Mouse (Mus musculus) left cerebral cortex, adult 9 months (tissue): ENCODE measurements at regions not wholly inside any gene's neighbourhood (a gene's known extent, or its start where the extent isn't known, plus 50 kb on each side); places are given as distances from the start of the nearest gene placed in this dataset.

Experiments used
- DNase-seq, 2 experiments: peaks; one replicate each; pipeline ENCODE4 v3.0.0; 2022; ENCODE audit warnings: low spot score in 2 of 2

DNA sequence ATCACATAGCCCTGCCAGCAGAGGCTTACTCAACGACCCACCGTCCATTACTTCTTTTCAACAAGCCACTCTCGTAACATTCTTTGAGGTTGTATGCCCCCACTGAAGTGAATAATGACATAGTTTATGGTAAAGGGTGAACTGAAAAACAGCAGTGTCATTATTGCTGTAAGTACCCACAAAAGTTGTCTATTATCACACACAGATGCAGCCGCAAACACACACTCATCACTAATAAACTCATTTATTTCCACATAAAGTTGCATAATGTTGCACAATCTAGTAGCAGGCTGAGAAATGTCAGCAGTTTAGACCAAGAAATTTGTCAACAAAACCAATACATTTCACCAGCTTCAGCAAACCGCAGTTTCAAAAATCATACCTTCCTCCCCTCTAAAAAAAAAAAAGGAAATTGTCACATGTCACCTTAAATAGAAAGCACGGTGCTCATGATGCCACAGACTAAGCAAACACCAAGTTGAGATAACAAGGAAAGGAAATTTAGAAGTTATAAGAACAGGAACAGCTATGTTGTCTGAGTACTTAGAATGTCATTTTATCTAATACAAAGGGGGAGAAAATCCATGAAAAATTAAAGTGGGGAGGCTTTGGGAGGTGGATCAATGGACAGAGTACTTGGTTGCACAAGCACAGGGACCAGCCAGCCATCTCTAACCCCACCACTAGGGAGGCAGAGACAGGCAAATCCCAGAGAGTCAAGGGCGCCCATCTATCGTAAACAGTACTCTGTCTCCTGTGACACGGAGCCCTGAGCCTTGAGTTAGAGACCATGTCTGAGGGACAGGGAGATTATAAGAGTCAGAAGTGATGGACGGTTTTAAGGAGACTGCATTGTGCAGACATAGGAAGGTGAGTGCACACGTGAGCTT is 195.9 kb downstream of the Hlx start:
- DNase-seq, result no peak

DNA sequence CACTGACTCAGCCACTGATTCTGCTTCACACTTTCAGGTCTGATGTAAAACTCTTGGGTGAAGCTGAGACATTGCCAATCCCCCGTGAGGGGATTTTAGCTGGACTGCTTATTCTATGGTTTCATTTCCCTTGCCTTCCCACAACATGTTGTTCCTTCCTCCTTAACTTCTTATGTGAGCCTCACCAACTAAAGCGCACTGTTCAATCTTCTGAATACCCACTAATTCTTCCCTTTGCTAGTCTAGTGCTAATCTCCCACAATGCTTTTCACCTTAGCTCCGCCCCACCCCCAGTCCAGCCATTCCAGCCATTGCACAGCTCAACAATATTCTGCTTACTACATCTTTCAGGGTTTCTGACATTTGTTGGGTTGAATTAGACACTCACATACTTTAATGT is 196.7 kb downstream of the Hlx start:
- DNase-seq, result peak in 1 of 2 experiments; percentile 6

DNA sequence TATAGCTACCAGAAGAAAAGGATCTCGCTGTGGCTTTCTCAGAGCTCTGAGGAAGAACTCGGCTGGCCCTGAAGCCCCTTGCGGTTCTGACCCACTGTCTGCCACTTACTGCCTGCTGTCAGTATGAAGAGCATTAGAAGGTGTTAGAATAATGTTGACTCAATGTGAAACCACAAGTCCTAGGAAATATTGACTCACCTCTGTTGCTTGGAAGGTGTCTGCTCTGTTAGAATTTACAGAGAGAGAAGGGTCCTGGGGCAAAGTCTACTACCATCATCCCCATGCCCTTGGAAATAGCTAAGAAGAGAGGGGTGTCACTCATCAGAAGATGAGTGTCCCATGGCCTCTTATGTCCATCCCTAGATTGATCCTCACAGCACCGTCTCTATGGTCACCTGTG is 197.9 kb downstream of the Hlx start:
- DNase-seq, result no peak

DNA sequence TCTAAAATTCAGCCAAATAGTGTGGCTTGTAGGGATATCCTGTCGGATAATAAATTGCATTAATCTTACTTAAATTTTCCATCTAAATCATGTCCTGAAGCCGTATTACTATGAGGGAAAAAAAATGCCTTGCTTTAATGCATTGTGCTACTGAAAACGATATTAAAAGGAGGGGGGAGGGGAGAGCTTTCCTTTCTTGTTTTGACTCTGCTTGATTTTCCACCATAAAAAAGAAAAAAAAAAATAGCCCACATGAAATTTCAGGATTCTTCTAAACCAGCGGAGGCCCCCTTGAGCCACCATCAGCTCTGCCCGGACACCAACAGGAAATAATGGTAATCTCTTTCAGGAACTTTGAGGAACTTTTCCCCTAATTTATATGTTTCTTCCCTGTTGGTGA is 198.5 kb downstream of the Hlx start:
- no peak for DNase-seq

DNA sequence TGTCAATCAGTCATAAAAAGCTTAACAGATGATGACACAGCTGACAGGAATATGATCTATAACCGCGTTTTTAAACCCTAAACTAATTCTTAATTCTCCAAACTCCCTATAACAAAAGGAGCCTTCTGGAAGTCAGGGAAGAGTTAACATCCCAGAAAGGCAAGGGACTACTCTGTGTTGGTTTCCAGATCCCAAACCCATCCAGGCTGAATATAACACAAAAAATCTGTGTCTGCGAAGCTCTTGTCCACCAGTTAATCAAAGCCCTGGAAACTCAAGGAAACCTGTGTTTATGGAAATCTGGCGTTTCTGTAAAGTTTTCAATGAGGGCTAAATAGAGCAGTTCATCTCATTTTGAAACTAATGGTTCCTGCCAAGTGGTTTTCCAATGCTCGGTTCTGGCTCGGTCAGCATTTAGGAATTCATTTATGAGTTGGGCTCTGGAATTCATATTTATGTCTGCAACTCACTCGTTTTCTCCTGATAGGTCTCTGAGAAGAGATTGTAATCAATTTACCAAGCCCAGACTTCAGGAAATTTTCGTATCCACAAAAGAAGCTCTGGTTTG is 199.8 kb downstream of the Hlx start:
- DNase-seq, result no peak

DNA sequence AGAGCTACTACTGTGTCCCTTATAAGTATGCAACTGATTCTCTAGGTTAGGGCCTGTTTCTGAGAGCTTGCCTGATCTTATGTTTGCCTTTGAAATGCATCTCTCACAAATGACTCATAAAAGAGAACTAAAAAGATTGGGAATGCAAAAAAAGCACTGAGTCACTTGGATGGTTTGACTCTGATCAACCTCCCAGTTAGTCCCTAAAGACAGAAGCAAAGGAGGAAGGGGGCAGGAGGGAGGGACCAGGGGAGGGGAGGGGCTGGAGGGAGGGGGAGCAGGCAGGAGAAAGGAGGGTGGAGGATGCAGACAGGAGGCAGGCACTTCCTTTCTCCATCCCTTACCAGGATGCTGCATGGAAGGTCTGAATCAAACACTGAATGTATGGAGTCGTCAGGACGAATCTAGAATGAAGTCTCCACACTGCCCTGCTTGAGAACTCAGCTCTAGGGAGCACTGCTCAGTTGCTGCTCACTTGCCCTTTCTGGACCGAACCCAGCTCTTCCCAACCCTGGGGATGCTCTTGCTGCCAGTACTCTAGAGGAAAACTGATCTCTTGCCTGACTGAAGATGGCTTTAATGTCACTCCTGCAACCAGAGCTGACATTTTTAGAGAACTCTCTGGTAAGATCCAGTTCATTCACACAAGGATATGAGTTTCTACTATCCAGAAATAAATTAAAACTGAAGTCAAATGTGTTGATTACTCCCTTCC is 201.7 kb downstream of the Hlx start:
- DNase-seq, result no peak

DNA sequence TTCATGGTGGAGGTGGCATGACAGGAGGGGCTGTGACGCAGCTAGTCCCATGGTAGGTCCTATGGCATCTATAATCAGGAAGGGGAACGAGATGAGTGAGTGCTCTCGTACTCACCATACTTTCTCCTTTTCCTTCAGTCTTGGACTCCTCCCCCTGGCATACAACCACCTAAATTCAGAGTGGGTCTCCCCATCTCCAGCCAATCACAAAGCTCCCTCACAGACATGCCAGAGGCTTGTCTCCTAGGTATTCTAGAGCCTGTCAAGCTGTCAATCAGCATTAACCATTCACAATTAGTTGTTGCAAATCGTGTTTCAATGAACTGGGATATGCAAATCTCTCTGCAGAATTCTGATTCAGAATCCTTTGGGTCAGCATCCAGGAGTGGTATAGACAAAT is 206.7 kb downstream of the Hlx start:
- DNase-seq, result no peak

DNA sequence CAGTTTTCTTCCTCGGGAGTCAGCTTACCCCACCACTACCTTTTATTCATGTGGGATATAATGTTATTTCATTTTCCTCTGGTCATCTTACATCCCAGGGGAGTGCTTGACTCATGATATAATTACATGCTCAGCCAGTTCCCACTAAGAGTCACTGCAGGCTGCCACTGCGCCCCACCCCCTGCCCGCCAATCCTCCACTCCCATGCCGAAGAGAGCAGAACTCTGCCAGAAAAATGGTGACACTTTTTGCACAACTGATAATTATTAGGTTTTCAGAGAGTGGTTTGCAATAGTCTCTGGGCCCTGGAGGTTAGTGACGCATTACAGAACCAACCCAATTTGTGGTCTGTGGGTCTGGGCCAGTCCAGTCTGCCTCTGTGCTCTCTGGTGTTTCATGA is 212.9 kb downstream of the Hlx start:
- DNase-seq, result no peak

DNA sequence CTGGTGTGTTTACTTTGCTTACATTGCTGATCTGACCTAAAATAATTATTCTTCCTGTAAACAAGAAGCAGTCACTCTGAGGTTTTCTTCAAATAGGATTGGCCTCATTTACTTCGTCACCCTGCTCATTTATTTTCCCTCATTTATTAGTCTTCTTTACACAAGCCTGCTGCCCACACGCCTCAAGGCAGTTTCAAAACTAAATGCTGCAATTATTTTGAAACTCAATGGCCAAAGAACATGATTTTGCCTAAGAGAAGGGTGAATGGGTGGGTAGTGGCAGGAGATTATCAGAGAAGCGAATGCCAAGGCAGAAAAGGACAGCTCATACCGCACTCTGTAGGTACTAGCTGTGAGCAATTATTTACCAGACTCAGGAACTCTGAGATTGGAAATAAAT is 227.8 kb downstream of the Hlx start:
- no peak for DNase-seq

DNA sequence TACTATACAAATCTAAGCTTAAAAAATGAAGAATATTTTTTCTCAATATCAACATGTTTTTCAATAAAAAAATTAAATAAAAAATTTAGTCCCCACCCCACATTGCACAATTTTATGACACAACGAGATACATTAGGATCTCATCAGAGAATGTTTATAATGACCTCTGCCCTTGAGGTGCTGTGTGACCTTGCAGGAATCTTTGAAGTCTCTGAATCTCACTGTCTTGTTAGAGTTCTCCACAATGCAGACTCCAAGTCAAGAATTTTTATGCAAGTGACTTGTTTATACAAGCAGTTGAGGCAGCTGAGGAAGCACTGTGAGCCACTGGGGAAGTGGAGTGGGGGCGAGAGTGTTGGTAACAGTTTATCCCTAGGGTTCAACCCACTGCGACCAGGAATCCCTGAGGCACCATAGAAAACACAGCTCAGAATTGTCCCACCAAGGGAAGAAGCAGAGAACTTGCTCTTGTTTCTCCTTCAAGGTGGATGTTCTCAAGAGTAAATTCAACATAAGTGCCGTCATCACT is 228.5 kb downstream of the Hlx start:
- DNase-seq, result no peak

DNA sequence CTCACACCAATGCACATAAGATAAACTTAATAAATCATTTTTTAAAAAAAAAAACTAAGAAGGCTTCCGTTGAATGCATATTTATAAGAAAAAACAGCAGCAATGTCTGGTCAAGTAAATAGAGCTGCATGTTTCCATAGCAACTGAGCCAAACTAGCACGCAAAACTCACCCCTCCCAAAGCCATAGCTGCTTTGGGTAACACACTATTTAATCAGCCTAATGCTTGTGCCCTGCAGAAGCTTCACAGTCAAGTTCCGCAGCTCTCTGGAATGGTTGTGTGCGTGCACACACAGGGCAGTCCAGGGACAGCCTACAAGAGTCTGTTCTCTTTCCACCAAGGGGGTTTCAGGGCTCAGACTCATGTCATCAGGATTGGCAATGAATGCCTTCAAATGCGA is 231.7 kb downstream of the Hlx start:
- DNase-seq, result no peak

DNA sequence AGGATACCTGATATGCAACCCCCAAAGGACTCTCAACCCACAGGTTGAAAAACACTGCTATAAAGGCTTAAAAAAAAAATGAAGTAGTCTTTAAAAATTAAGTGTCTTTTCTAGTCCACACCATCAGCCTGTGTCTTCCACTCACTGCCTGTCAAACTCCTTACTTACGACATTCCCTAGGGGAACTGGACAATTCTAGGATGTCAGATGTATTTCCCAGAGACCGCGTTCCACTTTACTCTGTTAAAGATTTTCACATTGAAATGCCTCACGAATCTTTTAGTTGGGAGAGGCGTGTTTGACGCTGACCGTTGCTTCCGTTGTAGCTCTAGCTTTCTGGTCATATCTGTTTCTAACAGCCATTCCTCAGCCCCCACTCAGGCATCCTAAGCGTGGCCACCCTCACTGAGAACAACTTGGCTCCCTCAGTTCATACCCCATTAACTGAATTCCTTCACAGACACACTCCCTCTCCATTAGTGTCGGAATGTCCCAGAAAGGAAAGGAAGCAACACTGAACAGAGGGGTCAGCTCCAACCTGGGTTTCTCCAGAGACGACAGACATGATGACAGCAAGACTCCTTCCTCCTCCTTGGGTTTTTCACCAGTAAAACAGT is 233.4 kb downstream of the Hlx start:
- no peak for DNase-seq

DNA sequence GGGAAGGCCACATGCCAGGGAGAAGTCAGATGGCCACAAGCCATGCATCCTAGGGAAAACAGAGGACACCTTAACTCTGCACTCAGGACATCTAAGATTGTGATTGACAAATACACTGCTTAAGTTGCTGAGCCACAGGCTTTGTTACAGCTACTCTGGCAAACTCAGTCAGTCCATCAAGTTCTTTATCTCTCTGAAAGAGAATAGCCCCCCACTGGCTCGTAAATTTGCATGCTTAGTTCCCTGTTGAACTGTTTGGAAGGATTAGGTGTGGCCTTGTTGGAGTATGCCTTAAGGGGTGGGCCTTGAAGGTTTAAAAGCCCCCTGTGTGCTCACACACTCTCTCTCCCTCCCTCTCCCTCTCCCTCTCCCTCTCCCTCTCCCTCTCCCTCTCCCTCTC is 235.4 kb downstream of the Hlx start:
- DNase-seq, result no peak

DNA sequence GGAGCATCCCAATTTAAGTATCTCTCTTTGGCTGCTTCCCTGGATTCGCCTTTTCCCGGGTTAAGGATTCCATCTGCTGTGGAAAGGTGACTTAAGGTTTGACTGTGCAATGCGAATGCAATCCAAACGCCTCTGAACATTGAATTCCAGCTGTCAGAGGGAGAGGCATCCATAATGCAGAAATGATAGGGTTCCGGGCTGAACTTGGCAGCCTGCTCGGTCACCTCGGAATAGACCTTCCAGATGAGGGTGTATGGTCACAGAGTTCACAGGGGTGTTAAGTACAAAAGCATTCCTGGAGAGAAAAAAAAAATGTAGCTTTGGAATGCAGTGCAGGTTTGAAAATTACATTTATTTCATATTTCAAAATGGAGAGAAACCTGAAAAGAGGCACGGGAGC is 238.6 kb downstream of the Hlx start:
- DNase-seq, result no peak

DNA sequence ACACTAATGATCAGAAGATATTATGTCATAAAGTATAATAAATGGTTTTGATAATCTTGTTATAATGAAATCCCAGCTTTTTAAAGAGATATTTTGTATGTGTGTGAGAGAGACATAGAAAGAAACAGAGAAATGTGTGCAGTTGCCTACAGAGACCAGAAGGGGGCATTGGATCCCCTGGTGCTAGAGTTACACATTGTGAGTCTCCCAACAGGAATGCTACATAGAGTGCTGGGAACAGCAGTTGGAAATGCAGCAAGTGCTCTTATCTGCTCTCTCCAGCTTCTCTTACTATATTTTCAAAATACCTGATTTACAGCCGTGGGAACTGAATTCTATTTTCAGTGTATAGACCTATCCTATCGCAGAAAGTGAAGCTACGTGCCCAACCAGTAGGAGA is 240.3 kb downstream of the Hlx start:
- no peak for DNase-seq

DNA sequence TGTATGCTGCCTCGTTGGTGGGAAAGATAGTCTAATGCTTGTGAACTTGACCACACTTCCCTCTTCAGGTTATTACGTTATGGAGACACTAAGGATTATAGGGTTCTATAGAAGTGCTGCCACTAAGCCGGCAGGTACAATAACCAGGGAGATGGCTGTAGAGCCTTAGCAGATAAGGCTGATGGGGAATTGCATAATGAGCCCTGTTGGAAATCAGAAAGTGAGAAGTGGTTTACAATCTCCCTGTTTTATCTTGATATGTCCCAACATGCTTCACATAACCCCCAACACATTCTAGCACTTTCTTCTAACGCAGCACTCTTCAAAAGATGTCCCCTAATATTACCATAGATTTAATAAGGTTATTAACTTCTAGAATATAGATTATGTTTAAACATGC is 241.2 kb downstream of the Hlx start:
- no peak for DNase-seq

DNA sequence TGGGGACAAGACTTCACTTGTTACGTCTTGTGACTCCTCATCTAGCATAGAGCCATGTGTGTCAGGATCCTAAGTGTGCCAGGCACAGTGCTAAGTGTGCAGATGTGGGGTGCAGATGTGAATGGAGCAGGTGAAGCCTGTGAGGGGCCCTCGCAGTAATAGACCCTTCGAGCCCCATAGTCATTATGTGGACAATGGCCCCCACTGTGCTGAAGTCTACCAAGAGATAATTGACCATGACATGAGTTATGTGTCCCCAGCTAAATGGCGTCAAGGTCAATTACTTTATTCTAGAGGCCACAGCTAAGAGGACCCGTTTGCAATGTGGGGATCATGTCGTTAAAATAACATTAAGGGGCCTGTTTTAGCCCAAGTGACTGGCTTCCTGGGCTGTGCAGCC is 245.0 kb downstream of the Hlx start:
- no peak for DNase-seq

DNA sequence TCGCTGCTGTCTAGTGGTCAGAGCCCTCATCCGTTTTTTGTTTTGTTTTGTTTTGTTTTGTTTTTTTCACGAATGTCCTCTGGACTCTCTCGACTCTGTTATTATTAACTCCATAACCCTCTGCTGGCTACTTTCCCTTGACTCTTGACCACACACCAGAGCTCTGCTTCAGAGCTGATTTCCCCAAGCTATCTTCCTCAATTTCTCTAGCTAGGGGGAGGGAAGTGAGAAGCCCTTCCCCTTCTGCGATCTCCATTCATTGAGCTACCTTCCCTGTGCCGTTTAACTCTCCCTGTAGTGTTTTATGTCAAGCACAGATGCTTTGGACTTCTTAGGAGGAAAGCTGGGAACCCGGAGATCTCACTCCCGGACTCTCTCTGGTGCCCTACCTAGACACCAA is 247.6 kb downstream of the Hlx start:
- no peak for DNase-seq

DNA sequence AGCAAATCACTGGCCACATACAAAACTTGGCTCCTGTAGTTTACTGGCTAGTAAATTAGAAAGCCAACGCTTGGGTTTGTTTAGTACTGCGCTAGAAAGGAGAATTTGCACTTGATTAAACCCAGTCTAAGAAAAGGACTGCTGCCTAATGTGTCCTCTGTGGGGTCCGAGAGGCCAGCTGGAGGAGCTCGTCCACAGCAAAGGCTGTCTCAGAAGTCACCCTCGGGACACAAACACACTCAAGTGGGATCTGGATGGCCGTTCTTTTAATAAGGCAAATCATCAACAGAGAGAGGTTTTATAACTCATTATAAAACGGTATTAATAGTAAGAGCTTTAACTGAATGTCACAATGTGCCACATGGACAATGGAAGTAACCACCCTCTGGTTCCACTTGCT is 249.0 kb downstream of the Hlx start:
- no peak for DNase-seq

DNA sequence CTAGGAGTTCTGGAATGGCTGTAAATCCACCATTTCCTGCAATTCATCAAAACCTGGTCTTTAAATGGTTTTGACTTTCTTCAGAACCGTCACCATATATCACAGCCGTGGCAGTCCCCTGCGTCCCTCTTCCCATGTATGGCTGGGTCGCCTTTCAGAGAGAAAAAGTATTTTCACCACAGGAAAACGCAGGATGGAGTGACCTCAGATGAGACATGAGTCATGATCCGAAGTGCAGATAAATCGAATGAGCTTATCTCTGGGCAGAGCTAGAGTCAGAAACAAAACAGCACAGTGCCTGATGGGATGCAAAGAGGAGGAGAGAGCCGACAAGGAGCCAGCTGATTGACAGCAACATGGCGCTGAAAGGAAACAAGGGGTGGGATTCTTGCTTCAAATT is 250.4 kb downstream of the Hlx start:
- DNase-seq, result no peak

DNA sequence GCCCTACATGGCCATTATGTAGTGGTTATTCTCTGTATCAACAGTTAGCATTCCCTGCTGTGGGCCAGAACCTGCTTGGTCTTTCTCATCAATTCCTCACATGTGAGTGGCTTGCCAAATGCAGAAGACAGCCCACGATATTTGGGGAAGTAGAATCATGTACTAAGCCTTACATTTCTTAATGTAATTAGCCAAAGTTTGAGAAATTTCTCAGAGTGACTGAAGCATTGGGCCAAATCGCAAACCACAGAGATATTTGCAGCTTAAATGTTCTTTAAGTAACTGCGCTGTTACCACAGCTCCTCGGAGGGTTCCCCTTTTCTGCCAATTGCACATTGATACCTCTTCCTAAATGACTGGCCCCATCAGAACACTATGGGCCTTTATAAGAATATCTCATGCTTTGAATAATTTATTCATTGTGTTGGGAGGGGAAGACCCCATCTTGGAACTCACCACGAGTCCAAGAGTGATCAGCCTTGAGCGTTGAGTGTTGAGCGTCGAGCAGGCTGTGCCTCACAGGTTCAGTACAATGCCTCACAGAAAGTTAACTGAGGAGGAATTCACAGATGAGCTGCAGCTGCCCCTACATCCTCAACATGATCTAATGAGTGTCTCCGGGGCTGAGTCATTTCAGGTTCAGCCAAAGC is 251.7 kb downstream of the Hlx start:
- DNase-seq, result no peak

DNA sequence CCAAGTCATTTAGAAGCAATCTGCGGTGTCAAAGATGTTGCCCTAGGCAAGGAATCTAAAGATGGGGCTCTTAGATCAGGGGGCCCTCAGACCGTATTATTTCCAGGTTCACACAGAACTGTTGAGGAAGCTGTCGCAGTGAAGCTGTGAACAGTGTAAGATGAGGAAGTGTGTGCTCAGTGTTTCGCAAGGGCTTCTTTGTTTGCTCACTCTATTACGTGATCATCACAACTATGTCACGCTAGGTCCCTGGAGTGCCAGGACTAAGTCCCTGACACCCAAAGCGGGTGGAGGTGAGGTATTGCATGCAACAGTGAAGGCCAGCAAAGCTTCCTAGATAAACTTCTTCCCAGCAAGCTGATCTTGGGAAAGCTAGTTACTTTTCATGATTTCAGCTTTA is 254.4 kb downstream of the Hlx start:
- no peak for DNase-seq
